Mouse (Mus musculus): ENCODE measurements around the gene Gm8300. TPM values are rescaled to one million over a fixed set of nuclear protein-coding genes. Genes with fewer than 3 reads are reported as not detected.

The Gm8300 gene
- not detected in 2 replicates for polyA plus RNA-seq (2012; rRNA removed; ENCODE audit: low replicate concordance)

GRCm38 (mm10) chr12:87514016-87514415, at the start of gene Gm8300:
Gene Gm8300, plus strand, starts transcription at chr12:87514316.

GRCm38 (mm10) chr12:87471964-87472786, 41.9 kb upstream of the Gm8300 start, which contains the start of gene Snw1:
Gene Snw1, minus strand, starts transcription at chr12:87472274.

GRCm38 (mm10) chr12:87494421-87494820, 19.7 kb upstream of the Gm8300 start, which contains the start of gene Gm5788:
Gene Gm5788, plus strand, starts transcription at chr12:87494721.

Other genes starting within 250 kb of the Gm8300 start
- 15.0 and 21.8 TPM in 2 replicates for gene Vipas39, start 248.1 kb upstream of the Gm8300 start, polyA plus RNA-seq (2012; rRNA removed; ENCODE audit: low replicate concordance)
- 16.8 and 18.5 TPM in 2 replicates for gene Ahsa1, start 247.8 kb upstream of the Gm8300 start, polyA plus RNA-seq (2012; rRNA removed; ENCODE audit: low replicate concordance)
- 0.14 and 0.50 TPM in 2 replicates for gene Ism2, start 214.6 kb upstream of the Gm8300 start, polyA plus RNA-seq (2012; rRNA removed; ENCODE audit: low replicate concordance)
- 13.2 and 22.4 TPM in 2 replicates for gene Sptlc2, start 126.0 kb upstream of the Gm8300 start, polyA plus RNA-seq (2012; rRNA removed; ENCODE audit: low replicate concordance)
- 1.3 and 3.9 TPM in 2 replicates for gene Slirp, start 70.4 kb upstream of the Gm8300 start, polyA plus RNA-seq (2012; rRNA removed; ENCODE audit: low replicate concordance)
- 7.4 and 8.3 TPM in 2 replicates for gene Alkbh1, start 70.3 kb upstream of the Gm8300 start, polyA plus RNA-seq (2012; rRNA removed; ENCODE audit: low replicate concordance)
- gene Snw1, start 42.0 kb upstream of the Gm8300 start, polyA plus RNA-seq (2012; rRNA removed; ENCODE audit: low replicate concordance) = 0.87 and 1.6 TPM in 2 replicates
- gene Gm5788, start 19.6 kb upstream of the Gm8300 start, polyA plus RNA-seq (2012; rRNA removed; ENCODE audit: low replicate concordance) = not detected in 2 replicates
- gene Oog1, start 88.4 kb downstream of the Gm8300 start, polyA plus RNA-seq (2012; rRNA removed; ENCODE audit: low replicate concordance) = not detected in 2 replicates
- not detected in 2 replicates for gene Gm4027, start 104.6 kb downstream of the Gm8300 start, polyA plus RNA-seq (2012; rRNA removed; ENCODE audit: low replicate concordance)
- not detected in 2 replicates for gene Gm16381, start 130.3 kb downstream of the Gm8300 start, polyA plus RNA-seq (2012; rRNA removed; ENCODE audit: low replicate concordance)

Data from duodenum, adult 2 months (tissue).